In genomic region chr19:6140374-6140677, GRCm38 (mm10) we compare ENCODE assay signal across 8 mouse cellular contexts. TPM values are rescaled to one million over a fixed set of nuclear protein-coding genes. Genes with fewer than 3 reads are reported as not detected.
DNase-seq lines count a peak whose midpoint lies in the region; ATAC-seq and TF ChIP-seq lines count a peak whose summit lies in the region.

No protein-coding gene starts in this region.

- no peak for TF ChIP-seq CTCF in cerebellum, adult 2 months (IDR thresholded peaks at IDR 0.05; ENCODE audit: borderline replicate concordance, insufficient read depth, low read depth, low read length)
- no peak for TF ChIP-seq CTCF in thymus, adult 2 months (IDR thresholded peaks at IDR 0.05; ENCODE audit: borderline replicate concordance, control insufficient read depth, extremely low read depth, insufficient read depth, low read length, poor library complexity)
- no peak for TF ChIP-seq CTCF in liver, embryonic 14.5 days (IDR thresholded peaks at IDR 0.05; ENCODE audit: low read depth)

- peak; percentile 38 for ATAC-seq in liver, embryonic 14.5 days (ENCODE audit: insufficient read depth)
- no peak for ATAC-seq in cerebellum, adult (ENCODE audit: insufficient number of reproducible peaks, low FRiP score, low TSS enrichment)

- H3K27ac ChIP-seq in cerebellum, adult 2 months (ENCODE audit: insufficient read depth, low read length): peak overlapping the region; percentile 87
- H3K27ac ChIP-seq in thymus, adult 2 months (ENCODE audit: control insufficient read depth, insufficient read depth, low read length): peak overlapping the region; percentile 36
- H3K27ac ChIP-seq in liver, embryonic 14.5 days: peak overlapping the region; percentile 97

- H3K4me3 ChIP-seq in cerebellum, adult 2 months (replicated peaks; ENCODE audit: insufficient read depth, low read depth, low read length): peak overlapping the region; percentile 89
- peak overlapping the region; percentile 66 for H3K4me3 ChIP-seq in thymus, adult 2 months (ENCODE audit: control insufficient read depth, insufficient read depth, low read length)
- peak overlapping the region; percentile 73 to 81 for H3K4me3 ChIP-seq in liver, embryonic 14.5 days (ENCODE audit: insufficient read depth in 1 of 2, low read depth in 2 of 2, low read length in 2 of 2)

- no peaks in the 10 kb centered on the region for H3K27me3 ChIP-seq in cerebellum, adult 2 months (ENCODE audit: control insufficient read depth, insufficient read depth, low read length)
- no peaks in the 10 kb centered on the region for H3K27me3 ChIP-seq in thymus, adult 2 months (ENCODE audit: control insufficient read depth, insufficient read depth, low read length)
- H3K27me3 ChIP-seq in liver, embryonic 14.5 days (ENCODE audit: control insufficient read depth, insufficient read depth, low read length): no peaks in the 10 kb centered on the region

- no peak for TF ChIP-seq EP300 in liver, embryonic 14.5 days (IDR thresholded peaks at IDR 0.05; ENCODE audit: low read depth)

- H3K9ac ChIP-seq in liver, embryonic 14.5 days (replicated peaks): peak overlapping the region; percentile 82

- no peaks in the 10 kb centered on the region for H3K9me3 ChIP-seq in liver, embryonic 14.5 days (ENCODE audit: control insufficient read depth, low read length)

- DNase-seq in cerebellum, adult 2 months: no peak
- no peak for DNase-seq in cerebellum, postnatal 4 days (ENCODE audit: low spot score in 2 of 2)
- DNase-seq in thymus, adult 2 months: no peak
- no peak for DNase-seq in thymus, postnatal 0 days (ENCODE audit: low spot score)
- DNase-seq in liver, embryonic 14.5 days (ENCODE audit: low read depth in 3 of 3, low spot score in 3 of 3): no peak
- DNase-seq in retina, postnatal 1 day: no peak
- DNase-seq in layer of hippocampus, adult 9-10 months (ENCODE audit: low spot score): no peak

- WGBS in cerebellum, adult 2 months: 2% methylated on average over 16 of the region's 16 CpGs
- under 1% methylated on average over 16 of the region's 16 CpGs for whole genome bisulfite sequencing in thymus, adult 2 months
- 7% methylated on average over 16 of the region's 16 CpGs for WGBS in liver, embryonic 14.5 days (ENCODE audit: insufficient replicate concordance)

- TF ChIP-seq POLR2A in cerebellum, adult 2 months (IDR thresholded peaks at IDR 0.05; ENCODE audit: borderline replicate concordance, insufficient read depth, low read length): no peak
- no peak for TF ChIP-seq POLR2A in thymus, adult 2 months (IDR thresholded peaks at IDR 0.05; ENCODE audit: control insufficient read depth, extremely low read depth, insufficient read depth, low read length, poor library complexity)

- H3K36me3 ChIP-seq in thymus, adult 2 months (ENCODE audit: control insufficient read depth, insufficient read depth, low read length): no peaks in the 10 kb centered on the region
- H3K36me3 ChIP-seq in liver, embryonic 14.5 days (replicated peaks; ENCODE audit: control insufficient read depth, insufficient read depth, low read depth): 0 out of 2 replicates have a peak, but pooled peaks cover 2% of the 10 kb centered on the region

- H3K4me2 ChIP-seq in liver, embryonic 14.5 days (ENCODE audit: low read depth): peak overlapping the region; percentile 99

- peaks cover 8% of the 10 kb centered on the region for H3K4me1 ChIP-seq in cerebellum, adult 2 months (ENCODE audit: control insufficient read depth, insufficient read depth, low read length)
- peaks cover 16% of the 10 kb centered on the region for H3K4me1 ChIP-seq in thymus, adult 2 months (replicated peaks; ENCODE audit: control insufficient read depth, insufficient read depth, low read length)
- H3K4me1 ChIP-seq in liver, embryonic 14.5 days (replicated peaks; ENCODE audit: control insufficient read depth in 2 of 2, insufficient read depth in 2 of 2, low read length in 1 of 2): peaks cover 0 to 12% of the 10 kb centered on the region in 2 experiments; a peak in 2 of 4 replicates

RNA-seq across cellular contexts. Expression of gene Batf2, which starts 0.5 kb away (rescaled TPM):
- polyA plus RNA-seq in cerebellum, adult 2 months (2012; rRNA removed): 0.29 and 0.54 TPM in 2 replicates
- 3.6 and 4.6 TPM in 2 replicates for polyA plus RNA-seq in thymus, adult 2 months (2012; rRNA removed)
- polyA plus RNA-seq in thymus, postnatal 0 days (2015; fragmentation: Nextera tagmentation; extraction: Ambion mirVana): 0.48 and 0.57 TPM in 2 replicates
- 0.35 and 0.57 TPM in 2 replicates for polyA plus RNA-seq in liver, embryonic 14.5 days (2012; rRNA removed)
- polyA plus RNA-seq in liver, embryonic 14.5 days (2014; fragmentation: Nextera tagmentation; extraction: Ambion mirVana): 0.09 TPM in 1 of 2 replicates, not detected in the other

RNA-seq across cellular contexts. Expression of gene Arl2, which starts 1.0 kb away (rescaled TPM):
- polyA plus RNA-seq in cerebellum, adult 2 months (2012; rRNA removed): 174 and 188 TPM in 2 replicates
- polyA plus RNA-seq in thymus, adult 2 months (2012; rRNA removed): 96.1 and 119 TPM in 2 replicates
- polyA plus RNA-seq in thymus, postnatal 0 days (2015; fragmentation: Nextera tagmentation; extraction: Ambion mirVana): 57.2 and 57.4 TPM in 2 replicates
- polyA plus RNA-seq in liver, embryonic 14.5 days (2012; rRNA removed): 26.1 and 32.8 TPM in 2 replicates
- polyA plus RNA-seq in liver, embryonic 14.5 days (2014; fragmentation: Nextera tagmentation; extraction: Ambion mirVana): 22.4 and 27.5 TPM in 2 replicates

RNA-seq across cellular contexts. Expression of gene Snx15, which starts 12.2 kb away (rescaled TPM):
- 66.7 and 67.9 TPM in 2 replicates for polyA plus RNA-seq in cerebellum, adult 2 months (2012; rRNA removed)
- 80.9 and 86.2 TPM in 2 replicates for polyA plus RNA-seq in thymus, adult 2 months (2012; rRNA removed)
- polyA plus RNA-seq in thymus, postnatal 0 days (2015; fragmentation: Nextera tagmentation; extraction: Ambion mirVana): 31.2 and 34.8 TPM in 2 replicates
- 39.6 and 41.8 TPM in 2 replicates for polyA plus RNA-seq in liver, embryonic 14.5 days (2012; rRNA removed)
- polyA plus RNA-seq in liver, embryonic 14.5 days (2014; fragmentation: Nextera tagmentation; extraction: Ambion mirVana): 42.2 and 46.2 TPM in 2 replicates

RNA-seq across cellular contexts. Expression of gene Sac3d1, which starts 21.9 kb away (rescaled TPM):
- polyA plus RNA-seq in cerebellum, adult 2 months (2012; rRNA removed): 33.8 and 35.9 TPM in 2 replicates
- 71.3 and 90.1 TPM in 2 replicates for polyA plus RNA-seq in thymus, adult 2 months (2012; rRNA removed)
- 46.4 and 48.5 TPM in 2 replicates for polyA plus RNA-seq in thymus, postnatal 0 days (2015; fragmentation: Nextera tagmentation; extraction: Ambion mirVana)
- polyA plus RNA-seq in liver, embryonic 14.5 days (2012; rRNA removed): 18.4 and 25.5 TPM in 2 replicates
- 22.7 and 22.9 TPM in 2 replicates for polyA plus RNA-seq in liver, embryonic 14.5 days (2014; fragmentation: Nextera tagmentation; extraction: Ambion mirVana)

RNA-seq across cellular contexts. Expression of gene Naaladl1, which starts 34.7 kb away (rescaled TPM):
- polyA plus RNA-seq in cerebellum, adult 2 months (2012; rRNA removed): 0.05 and 0.24 TPM in 2 replicates
- polyA plus RNA-seq in thymus, adult 2 months (2012; rRNA removed): 1.8 and 2.1 TPM in 2 replicates
- polyA plus RNA-seq in thymus, postnatal 0 days (2015; fragmentation: Nextera tagmentation; extraction: Ambion mirVana): 0.06 and 0.10 TPM in 2 replicates
- 4.3 and 6.4 TPM in 2 replicates for polyA plus RNA-seq in liver, embryonic 14.5 days (2012; rRNA removed)
- 1.1 and 1.9 TPM in 2 replicates for polyA plus RNA-seq in liver, embryonic 14.5 days (2014; fragmentation: Nextera tagmentation; extraction: Ambion mirVana)

Comparison
In these comparisons a context has a peak if more than half of its experiments do, and no peak if none do; other contexts are left out.
1. H3K27ac ChIP-seq: peak in every context shown above with its lines; median percentile 97 in liver, embryonic 14.5 days; 87 in cerebellum, adult 2 months; 36 in thymus, adult 2 months.